Comparison of ENCODE assay signal across 20 mouse cellular contexts in genomic region chr1:117067151-117067819, GRCm38 (mm10).
DNase-seq lines count a peak whose midpoint lies in the region; ATAC-seq and TF ChIP-seq lines count a peak whose summit lies in the region.
"Had no signal": no experiment of that assay in that cellular context is flagged by ENCODE, and none has a peak within 500 bp of the region (broad histone marks: within the 10 kb centered on the region; RNA-seq: fewer than 3 reads in every experiment).

No protein-coding gene starts in this region.

- H3K4me3 ChIP-seq in midbrain, embryonic 11.5 days (ENCODE audit: low read depth, low read length), result no peak overlapping the region
- no peak overlapping the region for H3K4me3 ChIP-seq in midbrain, embryonic 10.5 days
- no peak overlapping the region for H3K4me3 ChIP-seq in hindbrain, embryonic 14.5 days (replicated peaks; ENCODE audit: low read length)
- no peak overlapping the region for H3K4me3 ChIP-seq in midbrain, embryonic 13.5 days (replicated peaks)
- H3K4me3 ChIP-seq in midbrain, postnatal 0 days (ENCODE audit: low read depth, low read length), result no peak overlapping the region
- H3K4me3 ChIP-seq: embryonic facial prominence, embryonic 15.5 days; heart, embryonic 12.5 days; hindbrain, embryonic 15.5 days had no signal

- no peak overlapping the region for H3K27ac ChIP-seq in midbrain, embryonic 11.5 days (ENCODE audit: low read depth, low read length)
- H3K27ac ChIP-seq in midbrain, embryonic 10.5 days (replicated peaks), result no peak overlapping the region
- peak overlapping the region; percentile 28 for H3K27ac ChIP-seq in hindbrain, embryonic 14.5 days
- peak overlapping the region; percentile 71 for H3K27ac ChIP-seq in midbrain, embryonic 13.5 days
- H3K27ac ChIP-seq in midbrain, postnatal 0 days (ENCODE audit: low read depth, low read length), result no peak overlapping the region
- H3K27ac ChIP-seq: embryonic facial prominence, embryonic 15.5 days; hindbrain, embryonic 15.5 days had no signal

- peak; percentile 83 for DNase-seq in midbrain, embryonic 11.5 days (ENCODE audit: low spot score, missing footprints)
- no peak for DNase-seq in midbrain, embryonic 10.5 days (ENCODE audit: low spot score)
- no peak for DNase-seq in hindbrain, embryonic 14.5 days (ENCODE audit: low spot score)
- DNase-seq in midbrain, postnatal 0 days (ENCODE audit: low spot score), result peak; percentile 8
- no peak for DNase-seq in layer of hippocampus, adult 9-11 months
- no peak for DNase-seq in kidney, postnatal 25 days
- DNase-seq in lung, postnatal 25 days (ENCODE audit: low spot score), result no peak
- DNase-seq: adrenal gland, postnatal 14 days; cerebellum, adult 8-10 months; cerebellum, postnatal 14 days; embryo, embryonic 11 days; forebrain, postnatal 0 days; gastrocnemius, postnatal 14 days had no signal

- H3K4me1 ChIP-seq in midbrain, embryonic 11.5 days (ENCODE audit: control insufficient read depth, insufficient read depth, low read length), result no peaks in the 10 kb centered on the region
- H3K4me1 ChIP-seq in midbrain, embryonic 10.5 days, result no peaks in the 10 kb centered on the region
- no peaks in the 10 kb centered on the region for H3K4me1 ChIP-seq in hindbrain, embryonic 14.5 days (replicated peaks; ENCODE audit: control insufficient read depth, insufficient read depth, low read length)
- 0 out of 2 replicates have a peak, but pooled peaks cover 9% of the 10 kb centered on the region for H3K4me1 ChIP-seq in midbrain, embryonic 13.5 days (replicated peaks)
- no peaks in the 10 kb centered on the region for H3K4me1 ChIP-seq in midbrain, postnatal 0 days (ENCODE audit: insufficient read depth, low read length)
- H3K4me1 ChIP-seq: embryonic facial prominence, embryonic 15.5 days; heart, embryonic 12.5 days; hindbrain, embryonic 15.5 days had no signal

- WGBS in midbrain, embryonic 11.5 days, result 83% methylated on average over 4 of the region's 4 CpGs
- WGBS in midbrain, embryonic 10.5 days, result 89% methylated on average over 4 of the region's 4 CpGs
- 71% methylated on average over 4 of the region's 4 CpGs for WGBS in hindbrain, embryonic 14.5 days
- WGBS in midbrain, embryonic 13.5 days, result 76% methylated on average over 4 of the region's 4 CpGs
- WGBS in midbrain, postnatal 0 days, result 63% methylated on average over 4 of the region's 4 CpGs

- no peak overlapping the region for H3K4me2 ChIP-seq in midbrain, embryonic 11.5 days
- no peak overlapping the region for H3K4me2 ChIP-seq in hindbrain, embryonic 14.5 days (replicated peaks)
- no peak overlapping the region for H3K4me2 ChIP-seq in midbrain, embryonic 13.5 days (replicated peaks)
- H3K4me2 ChIP-seq in midbrain, postnatal 0 days (ENCODE audit: low read depth, low read length, poor library complexity, severe bottlenecking), result no peak overlapping the region
- H3K4me2 ChIP-seq: embryonic facial prominence, embryonic 15.5 days; heart, embryonic 12.5 days; hindbrain, embryonic 15.5 days had no signal

- TF ChIP-seq CTCF in midbrain, postnatal 0 days (IDR thresholded peaks at IDR 0.05), result no peak

- H3K9ac ChIP-seq in midbrain, embryonic 11.5 days (ENCODE audit: low read length), result no peak overlapping the region
- no peak overlapping the region for H3K9ac ChIP-seq in hindbrain, embryonic 14.5 days
- H3K9ac ChIP-seq in midbrain, embryonic 13.5 days (replicated peaks), result no peak overlapping the region
- H3K9ac ChIP-seq in midbrain, postnatal 0 days (replicated peaks; ENCODE audit: low read length, poor library complexity, severe bottlenecking), result no peak overlapping the region
- H3K9ac ChIP-seq: embryonic facial prominence, embryonic 15.5 days; forebrain, postnatal 0 days; heart, embryonic 12.5 days; hindbrain, embryonic 15.5 days had no signal

- H3K27me3 ChIP-seq in midbrain, embryonic 11.5 days (ENCODE audit: control insufficient read depth, insufficient read depth, low read length), result no peaks in the 10 kb centered on the region
- H3K27me3 ChIP-seq in midbrain, embryonic 10.5 days (ENCODE audit: low read depth, poor library complexity, severe bottlenecking), result no peaks in the 10 kb centered on the region
- no peaks in the 10 kb centered on the region for H3K27me3 ChIP-seq in hindbrain, embryonic 14.5 days (ENCODE audit: control insufficient read depth, insufficient read depth, low read length)
- no peaks in the 10 kb centered on the region for H3K27me3 ChIP-seq in midbrain, embryonic 13.5 days
- H3K27me3 ChIP-seq in midbrain, postnatal 0 days (ENCODE audit: insufficient read depth, low read length), result no peaks in the 10 kb centered on the region
- H3K27me3 ChIP-seq: CH12.LX; embryonic facial prominence, embryonic 15.5 days; heart, embryonic 12.5 days; hindbrain, embryonic 15.5 days; Patski had no signal

- ATAC-seq in midbrain, embryonic 11.5 days (ENCODE audit: low FRiP score), result peak; percentile 72; the same call in 1 of the 2 replicates
- peak; percentile 55; the same call in 1 of the 2 replicates for ATAC-seq in hindbrain, embryonic 14.5 days (ENCODE audit: low FRiP score)
- ATAC-seq in midbrain, embryonic 13.5 days, result peak; percentile 80
- ATAC-seq in midbrain, postnatal 0 days (ENCODE audit: low FRiP score), result peak; percentile 38; the same call in 1 of the 2 replicates
- ATAC-seq: activated CD4-positive, CD25-positive, alpha-beta regulatory T cell, adult 4 months; forebrain, postnatal 0 days; Patski had no signal

- H3K36me3 ChIP-seq in midbrain, embryonic 11.5 days (ENCODE audit: control insufficient read depth, insufficient read depth, low read length), result no peaks in the 10 kb centered on the region
- no peaks in the 10 kb centered on the region for H3K36me3 ChIP-seq in midbrain, embryonic 10.5 days
- H3K36me3 ChIP-seq in hindbrain, embryonic 14.5 days (replicated peaks; ENCODE audit: control insufficient read depth, insufficient read depth), result no peaks in the 10 kb centered on the region
- H3K36me3 ChIP-seq in midbrain, embryonic 13.5 days, result no peaks in the 10 kb centered on the region
- no peaks in the 10 kb centered on the region for H3K36me3 ChIP-seq in midbrain, postnatal 0 days (ENCODE audit: insufficient read depth, low read length)
- H3K36me3 ChIP-seq: embryonic facial prominence, embryonic 15.5 days; heart, embryonic 12.5 days; hindbrain, embryonic 15.5 days had no signal

- no peaks in the 10 kb centered on the region for H3K9me3 ChIP-seq in midbrain, embryonic 11.5 days (ENCODE audit: control insufficient read depth, low read length)
- H3K9me3 ChIP-seq in midbrain, embryonic 10.5 days (replicated peaks), result no peaks in the 10 kb centered on the region
- H3K9me3 ChIP-seq in hindbrain, embryonic 14.5 days (ENCODE audit: control insufficient read depth, low read length), result no peaks in the 10 kb centered on the region
- no peaks in the 10 kb centered on the region for H3K9me3 ChIP-seq in midbrain, embryonic 13.5 days
- no peaks in the 10 kb centered on the region for H3K9me3 ChIP-seq in midbrain, postnatal 0 days (ENCODE audit: low read length)
- H3K9me3 ChIP-seq: embryonic facial prominence, embryonic 15.5 days; heart, embryonic 12.5 days; hindbrain, embryonic 15.5 days had no signal

Comparison
In these comparisons a context has a peak if more than half of its experiments do, and no peak if none do; other contexts are left out.
1. DNase-seq: peak in midbrain, embryonic 11.5 days (single experiment) and midbrain, postnatal 0 days (single experiment); none in midbrain, embryonic 10.5 days (single experiment), hindbrain, embryonic 14.5 days (single experiment), layer of hippocampus, adult 9-11 months (single experiment), kidney, postnatal 25 days (0 of 2) and lung, postnatal 25 days (single experiment).
2. H3K27ac ChIP-seq: peak in hindbrain, embryonic 14.5 days (single experiment) and midbrain, embryonic 13.5 days (single experiment); none in midbrain, embryonic 11.5 days (single experiment), midbrain, embryonic 10.5 days (single experiment) and midbrain, postnatal 0 days (single experiment).
3. Peak in every context shown above with its lines, with median percentiles within 50 percentile points of each other: ATAC-seq.